Mouse (Mus musculus): Measurements from ENCODE around the gene Irf2bp2.

DNA sequence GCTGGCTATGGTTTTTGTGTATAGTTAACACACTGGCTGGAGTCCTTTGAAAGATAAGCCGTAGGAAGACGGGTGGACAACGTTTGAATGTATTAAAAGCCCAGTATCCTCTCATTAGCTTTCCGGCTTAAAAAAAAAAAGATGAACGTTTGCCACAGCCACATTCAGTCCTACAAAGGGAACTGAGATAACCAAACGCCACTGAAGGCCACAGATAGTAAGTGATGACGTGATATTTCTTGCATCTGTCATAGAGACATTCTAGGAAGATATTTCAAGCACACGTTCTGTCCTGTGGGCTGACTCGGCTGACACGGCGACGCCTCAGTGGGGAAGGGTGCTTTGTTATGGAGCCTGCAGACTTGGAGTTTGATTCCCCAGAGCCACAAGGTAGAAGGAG is 4.4 kb upstream of the Irf2bp2 start:
- TF ChIP-seq POLR2A (IDR thresholded peaks at IDR 0.05; ENCODE audit: low read depth, low read length), result no peak
- no peak for TF ChIP-seq CTCF (conservative IDR thresholded peaks at IDR 0.05; ENCODE audit: insufficient read depth, insufficient read length, low read depth, low read length)
